Mouse (Mus musculus): ENCODE results near the gene Map3k11. TPM values are rescaled to one million over a fixed set of nuclear protein-coding genes. Genes with fewer than 3 reads are reported as not detected.

The Map3k11 gene
- polyA plus RNA-seq (2015; fragmentation: Nextera tagmentation; extraction: Ambion mirVana): 44.1 and 45.2 TPM in 2 replicates

DNA sequence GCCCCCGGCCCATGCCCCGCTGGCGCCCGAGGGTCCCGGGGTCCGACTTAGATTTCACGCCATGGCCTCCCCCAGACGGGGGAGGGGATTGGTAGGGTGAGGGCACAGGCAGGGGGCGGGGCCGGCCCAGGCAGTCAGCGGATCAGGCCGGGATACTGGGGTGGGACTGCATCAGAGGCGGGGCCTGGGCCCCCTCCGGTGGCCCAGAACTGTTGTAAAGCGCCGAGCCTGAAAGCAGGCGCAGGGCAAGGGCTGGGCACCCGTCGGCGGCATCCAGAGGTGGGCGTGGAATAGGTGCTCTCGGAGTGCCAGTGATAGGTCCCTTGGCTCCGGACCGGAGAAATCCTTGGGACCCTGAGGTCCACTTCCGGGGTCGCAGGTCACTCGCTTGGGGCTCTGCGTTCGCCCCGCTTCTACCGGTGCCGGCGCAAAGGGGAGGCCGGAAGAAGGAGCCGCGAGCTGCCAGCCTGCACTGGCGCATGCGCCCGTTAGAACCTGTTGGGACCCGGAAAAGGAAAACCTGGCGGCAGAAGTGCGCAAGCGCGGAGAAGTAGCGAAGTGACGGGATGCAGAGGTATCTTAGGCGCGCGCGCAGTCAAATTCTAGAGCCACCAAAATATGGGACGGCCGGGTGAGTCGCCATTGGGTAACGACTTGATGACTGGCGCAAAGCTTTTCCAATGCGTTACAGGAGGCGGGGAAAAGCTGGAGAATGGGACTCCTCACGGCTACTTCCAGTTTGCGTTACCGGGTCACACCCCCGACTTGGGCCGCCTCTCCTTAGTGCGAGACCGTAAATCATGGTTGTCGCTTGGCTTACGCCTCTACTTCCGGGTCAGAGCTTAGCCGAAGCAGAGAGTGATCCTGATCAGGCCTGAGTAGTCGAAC, at the start of gene Map3k11, which contains the start of gene Pcnx3:
TSS of gene Map3k11 (plus strand) at position 543 of the 888 bp plus-strand sequence.
TSS of gene Pcnx3 (minus strand) at position 709 of the 888 bp plus-strand sequence.
- peak within 1 kb of the TSS; percentile 92 for H3K4me2 ChIP-seq
- peak within 1 kb of the TSS; percentile 95 for H3K9ac ChIP-seq
- under 1% methylated on average over 69 of the region's 69 CpGs for WGBS
- peak; percentile 92 for ATAC-seq (ENCODE audit: borderline replicate concordance, extremely low read depth, low FRiP score, low TSS enrichment)
- H3K36me3 ChIP-seq: peaks cover 36% of the 10 kb centered on the region
- H3K4me3 ChIP-seq: peak within 1 kb of the TSS; percentile 87
- no peaks in the 10 kb centered on the region for H3K27me3 ChIP-seq
- peak within 1 kb of the TSS; percentile 96 for H3K27ac ChIP-seq
- H3K9me3 ChIP-seq: no peaks in the 10 kb centered on the region
- H3K4me1 ChIP-seq: peaks cover 43% of the 10 kb centered on the region

- no peak overlapping the region for H3K9ac ChIP-seq
- H3K27ac ChIP-seq: no peak overlapping the region
- H3K4me1 ChIP-seq: peaks cover 20% of the 10 kb centered on the region
- H3K4me2 ChIP-seq: no peak overlapping the region
- ATAC-seq (ENCODE audit: borderline replicate concordance, extremely low read depth, low FRiP score, low TSS enrichment): no peak
- no peak overlapping the region for H3K4me3 ChIP-seq
- H3K9me3 ChIP-seq: no peaks in the 10 kb centered on the region
- peaks cover 57% of the 10 kb centered on the region for H3K36me3 ChIP-seq
- WGBS: 42% methylated on average over 9 of the region's 9 CpGs
- no peaks in the 10 kb centered on the region for H3K27me3 ChIP-seq
Observed at GRCm38 (mm10) chr19:5640339-5640738, 48.2 kb upstream of the Map3k11 start.

DNA sequence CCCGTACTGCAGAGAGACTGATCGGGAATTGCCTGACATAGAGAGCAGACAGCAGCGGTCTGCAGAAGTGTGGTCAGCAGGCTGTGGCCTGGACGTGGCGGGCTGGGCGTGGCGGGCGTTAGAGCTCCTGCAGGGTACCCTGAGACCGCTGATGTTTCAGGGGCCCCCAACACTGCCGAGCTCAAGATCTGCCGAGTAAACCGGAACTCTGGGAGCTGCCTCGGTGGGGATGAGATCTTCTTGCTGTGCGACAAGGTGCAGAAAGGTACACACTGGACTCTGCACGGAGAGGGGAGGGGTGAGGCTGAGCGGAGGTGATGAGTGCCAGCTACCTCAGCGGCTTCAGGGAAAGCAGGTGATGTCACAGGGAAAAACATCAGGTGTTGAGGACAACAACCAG, 47.5 kb upstream of the Map3k11 start:
- no peak overlapping the region for H3K9ac ChIP-seq
- peaks cover 64% of the 10 kb centered on the region for H3K36me3 ChIP-seq
- no peak for ATAC-seq (ENCODE audit: borderline replicate concordance, extremely low read depth, low FRiP score, low TSS enrichment)
- H3K27ac ChIP-seq: no peak overlapping the region
- H3K27me3 ChIP-seq: no peaks in the 10 kb centered on the region
- 84% methylated on average over 17 of the region's 17 CpGs for WGBS
- peaks cover 19% of the 10 kb centered on the region for H3K4me1 ChIP-seq
- no peak overlapping the region for H3K4me2 ChIP-seq
- H3K4me3 ChIP-seq: no peak overlapping the region
- no peaks in the 10 kb centered on the region for H3K9me3 ChIP-seq

- ATAC-seq (ENCODE audit: borderline replicate concordance, extremely low read depth, low FRiP score, low TSS enrichment): no peak
- Histone ChIP-seq H3K27me3 (no peaks in the 10 kb centered on the region), H3K4me1 (peaks cover 14% of the 10 kb centered on the region), H3K4me2 (no peak overlapping the region), H3K36me3 (peaks cover 68% of the 10 kb centered on the region), H3K4me3 (no peak overlapping the region), H3K9ac (no peak overlapping the region), H3K27ac (no peak overlapping the region), H3K9me3 (no peaks in the 10 kb centered on the region)
- 93% methylated on average over 8 of the region's 8 CpGs for WGBS
Observed at GRCm38 (mm10) chr19:5641641-5642040, 46.9 kb upstream of the Map3k11 start.

DNA sequence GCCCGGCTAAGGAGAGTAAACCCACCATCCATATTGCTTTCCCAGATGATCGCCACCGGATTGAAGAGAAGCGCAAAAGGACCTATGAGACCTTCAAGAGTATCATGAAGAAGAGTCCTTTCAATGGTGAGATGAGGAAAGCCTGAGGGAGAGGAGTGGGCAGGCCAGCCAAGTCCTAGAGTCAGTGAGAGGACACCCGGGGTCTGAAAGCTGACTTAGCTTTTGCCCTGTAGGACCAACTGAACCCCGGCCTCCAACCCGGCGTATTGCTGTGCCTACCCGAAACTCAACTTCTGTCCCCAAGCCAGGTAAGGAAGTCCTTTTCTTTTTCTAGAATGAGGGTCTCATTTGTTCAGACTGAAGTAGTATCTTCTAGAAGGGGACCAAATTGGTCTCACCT, 43.3 kb upstream of the Map3k11 start:
- ATAC-seq (ENCODE audit: borderline replicate concordance, extremely low read depth, low FRiP score, low TSS enrichment): no peak
- WGBS: 97% methylated on average over 9 of the region's 9 CpGs

GRCm38 (mm10) chr19:5646731-5647330, 41.7 kb upstream of the Map3k11 start:
- no peak overlapping the region for H3K9ac ChIP-seq
- H3K4me2 ChIP-seq: no peak overlapping the region
- 89% methylated on average over 8 of the region's 8 CpGs for WGBS
- H3K9me3 ChIP-seq: no peaks in the 10 kb centered on the region
- no peak for ATAC-seq (ENCODE audit: borderline replicate concordance, extremely low read depth, low FRiP score, low TSS enrichment)
- H3K36me3 ChIP-seq: peaks cover 67% of the 10 kb centered on the region
- H3K4me1 ChIP-seq: peaks cover 16% of the 10 kb centered on the region
- H3K27ac ChIP-seq: no peak overlapping the region
- no peaks in the 10 kb centered on the region for H3K27me3 ChIP-seq
- no peak overlapping the region for H3K4me3 ChIP-seq

More for the DNA sequence above, 43.3 kb upstream of the Map3k11 start:
- Histone ChIP-seq H3K4me3 (no peak overlapping the region), H3K27me3 (no peaks in the 10 kb centered on the region), H3K9ac (no peak overlapping the region), H3K4me1 (peaks cover 16% of the 10 kb centered on the region), H3K4me2 (no peak overlapping the region), H3K9me3 (no peaks in the 10 kb centered on the region), H3K36me3 (peaks cover 67% of the 10 kb centered on the region), H3K27ac (no peak overlapping the region)

DNA sequence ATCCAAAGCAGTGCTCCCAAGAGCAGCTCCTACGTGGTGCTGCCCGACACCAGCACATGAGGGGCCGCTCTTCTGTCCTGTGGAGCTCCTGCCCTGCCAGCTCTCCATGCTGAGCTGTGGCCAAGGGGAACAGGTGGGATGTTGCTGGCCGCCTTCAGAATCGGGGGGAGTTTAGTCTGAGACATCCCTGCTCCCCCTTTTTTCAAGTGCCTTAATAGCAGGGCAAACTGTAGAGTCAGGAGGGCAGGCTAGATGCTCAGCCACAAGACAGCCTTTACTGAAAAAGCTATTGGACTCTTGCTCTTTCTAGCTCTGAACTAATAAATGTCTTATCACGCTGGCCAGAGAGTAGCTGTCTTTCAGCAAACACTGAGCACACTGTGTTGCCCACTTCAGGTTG, 40.8 kb upstream of the Map3k11 start:
- H3K27ac ChIP-seq: peak overlapping the region; percentile 82; the same call in 1 of the 2 replicates
- H3K9me3 ChIP-seq: no peaks in the 10 kb centered on the region
- no peak overlapping the region for H3K9ac ChIP-seq
- peaks cover 64% of the 10 kb centered on the region for H3K36me3 ChIP-seq
- no peak for ATAC-seq (ENCODE audit: borderline replicate concordance, extremely low read depth, low FRiP score, low TSS enrichment)
- no peak overlapping the region for H3K4me2 ChIP-seq
- no peak overlapping the region for H3K4me3 ChIP-seq
- H3K27me3 ChIP-seq: no peaks in the 10 kb centered on the region
- 92% methylated on average over 6 of the region's 6 CpGs for WGBS
- peaks cover 16% of the 10 kb centered on the region for H3K4me1 ChIP-seq

GRCm38 (mm10) chr19:5648401-5649297, 39.9 kb upstream of the Map3k11 start:
- no peaks in the 10 kb centered on the region for H3K27me3 ChIP-seq
- peak overlapping the region; percentile 82 for H3K27ac ChIP-seq
- H3K4me3 ChIP-seq: peak overlapping the region; percentile 33
- ATAC-seq (ENCODE audit: borderline replicate concordance, extremely low read depth, low FRiP score, low TSS enrichment): peak; percentile 88
- peak overlapping the region; percentile 61 for H3K4me2 ChIP-seq
- peaks cover 62% of the 10 kb centered on the region for H3K36me3 ChIP-seq
- 5% methylated on average over 26 of the region's 26 CpGs for WGBS
- no peaks in the 10 kb centered on the region for H3K9me3 ChIP-seq
- H3K9ac ChIP-seq: peak overlapping the region; percentile 30
- H3K4me1 ChIP-seq: peaks cover 16% of the 10 kb centered on the region

GRCm38 (mm10) chr19:5649298-5649741, 39.2 kb upstream of the Map3k11 start:
- ATAC-seq (ENCODE audit: borderline replicate concordance, extremely low read depth, low FRiP score, low TSS enrichment): no peak; the same call in 1 of the 2 replicates
- Histone ChIP-seq H3K4me3 (peak overlapping the region; percentile 33), H3K27me3 (no peaks in the 10 kb centered on the region), H3K9me3 (no peaks in the 10 kb centered on the region), H3K4me1 (peaks cover 22% of the 10 kb centered on the region), H3K9ac (peak overlapping the region; percentile 30), H3K36me3 (peaks cover 60% of the 10 kb centered on the region), H3K27ac (peak overlapping the region; percentile 82), H3K4me2 (peak overlapping the region; percentile 61)
- WGBS: 66% methylated on average over 6 of the region's 6 CpGs

DNA sequence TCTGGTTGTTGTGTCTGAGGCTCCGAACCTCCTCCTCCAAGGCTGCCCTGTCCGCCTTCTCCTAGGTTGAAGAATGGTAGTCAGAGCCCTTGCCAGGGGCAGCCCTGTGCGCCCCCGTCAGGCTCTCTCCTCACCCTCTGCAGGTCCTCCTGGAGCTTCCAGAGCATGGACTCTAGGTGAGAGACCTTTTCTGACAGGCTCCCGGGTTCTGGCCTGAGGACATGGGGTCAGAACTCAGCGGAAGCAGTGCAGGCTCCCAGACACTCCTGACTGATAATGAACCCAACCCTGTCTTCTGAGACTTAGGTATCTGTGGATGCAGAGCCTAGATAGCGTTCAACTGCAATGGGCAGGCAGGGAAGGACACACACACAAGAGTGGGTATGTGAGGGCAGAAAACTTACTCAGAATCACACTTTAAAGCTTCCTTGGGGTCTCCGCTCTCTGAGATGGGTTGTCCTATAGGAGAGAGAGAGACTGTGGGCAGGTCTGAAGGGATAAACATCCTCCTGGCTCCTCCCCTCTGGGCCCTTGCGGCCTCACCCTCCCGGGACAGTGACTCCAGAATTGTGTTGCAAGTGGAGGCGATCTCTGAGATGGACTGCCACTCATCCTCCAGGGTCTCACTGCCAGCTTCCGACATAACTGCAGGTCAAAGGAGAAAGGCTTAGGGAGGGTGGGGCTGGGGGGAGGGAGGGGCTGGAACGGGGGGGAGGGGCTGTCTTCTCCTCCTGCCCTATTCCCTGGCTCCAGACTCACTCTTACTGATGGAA, 36.9 kb upstream of the Map3k11 start:
- 57% methylated on average over 13 of the region's 13 CpGs for WGBS
- Histone ChIP-seq H3K4me1 (peaks cover 30% of the 10 kb centered on the region), H3K4me3 (no peak overlapping the region), H3K27ac (no peak overlapping the region), H3K36me3 (peaks cover 49% of the 10 kb centered on the region), H3K9ac (no peak overlapping the region), H3K27me3 (peaks cover 12% of the 10 kb centered on the region), H3K9me3 (no peaks in the 10 kb centered on the region), H3K4me2 (no peak overlapping the region)
- no peak for ATAC-seq (ENCODE audit: borderline replicate concordance, extremely low read depth, low FRiP score, low TSS enrichment)

- Histone ChIP-seq H3K4me2 (no peak overlapping the region), H3K4me3 (no peak overlapping the region), H3K9ac (no peak overlapping the region), H3K4me1 (peaks cover 30% of the 10 kb centered on the region), H3K36me3 (peaks cover 47% of the 10 kb centered on the region), H3K9me3 (no peaks in the 10 kb centered on the region), H3K27ac (no peak overlapping the region), H3K27me3 (peaks cover 12% of the 10 kb centered on the region)
- no peak for ATAC-seq (ENCODE audit: borderline replicate concordance, extremely low read depth, low FRiP score, low TSS enrichment)
- WGBS: 78% methylated on average over 6 of the region's 6 CpGs
Observed at GRCm38 (mm10) chr19:5652570-5652969, 36.0 kb upstream of the Map3k11 start.

All from lung, embryonic 15.5 days (tissue).